Mouse (Mus musculus) embryonic facial prominence, embryonic 13.5 days (tissue): Measurements from ENCODE around the gene Dcaf17. TPM values are rescaled to one million over a fixed set of nuclear protein-coding genes. Genes with fewer than 3 reads are reported as not detected.

Experiments used
- polyA plus RNA-seq: library from polyadenylated mRNA; unstranded; fragments of >200 nt; fragmentation: Nextera tagmentation; extraction: Ambion mirVana; gene quantifications from 2 replicates; pipeline ENCODE4 v1.2.1, GENCODE M21; 2015

Dcaf17 gene
- polyA plus RNA-seq, 1 experiment from 2014 or later: 38.6 TPM

Other genes with a start within 250 kb of the Dcaf17 start
- 33.5 and 33.6 TPM in 2 replicates for gene Tlk1, start 229.6 kb upstream of the Dcaf17 start, polyA plus RNA-seq
- 18.8 and 19.5 TPM in 2 replicates for gene Mettl8, start 255 bp downstream of the Dcaf17 start, polyA plus RNA-seq
- 4.2 and 5.4 TPM in 2 replicates for gene Cybrd1, start 62.6 kb downstream of the Dcaf17 start, polyA plus RNA-seq
- 110 and 120 TPM in 2 replicates for gene Dync1i2, start 156.4 kb downstream of the Dcaf17 start, polyA plus RNA-seq